Mouse (Mus musculus) liver, embryonic 12.5 days (tissue): Measurements from ENCODE around the gene Gabarap. TPM values are rescaled to one million over a fixed set of nuclear protein-coding genes. Genes with fewer than 3 reads are reported as not detected.
A peak's percentile ranks its signal among the peaks of the same experiment; 100 is the strongest.

Source experiments
- ATAC-seq: fragments of 200-750 bp; cut with Nextera tagmentation; 2 replicates; pipeline ENCODE4 v1.8.0; 2017; ENCODE audit warnings: moderate number of reproducible peaks, mild to moderate bottlenecking, moderate library complexity
- H3K27ac ChIP-seq: fragments of 300-500 bp; sonication (generic); 2 replicates; pipeline ENCODE4 v1.5.1; 2016; ENCODE audit warnings: mild to moderate bottlenecking
- H3K27me3 ChIP-seq: fragments of 300-500 bp; sonication (generic); replicated peaks from 2 replicates; pipeline ENCODE4 v1.6.1; 2016; ENCODE audit warnings: mild to moderate bottlenecking, moderate library complexity
- H3K36me3 ChIP-seq: fragments of 300-500 bp; sonication (generic); 2 replicates; pipeline ENCODE4 v1.6.1; 2016; ENCODE audit warnings: mild to moderate bottlenecking, moderate library complexity
- H3K4me1 ChIP-seq: fragments of 300-500 bp; sonication (generic); 2 replicates; pipeline ENCODE4 v1.6.1; 2016
- H3K4me2 ChIP-seq: fragments of 300-500 bp; sonication (generic); 2 replicates; pipeline ENCODE4 v1.6.1; 2016; ENCODE audit warnings: mild to moderate bottlenecking, moderate library complexity
- H3K4me3 ChIP-seq: fragments of 300-500 bp; sonication (generic); 2 replicates; pipeline ENCODE4 v1.5.1; 2016; ENCODE audit warnings: mild to moderate bottlenecking, moderate library complexity
- H3K9ac ChIP-seq: fragments of 300-500 bp; sonication (generic); 2 replicates; pipeline ENCODE4 v1.6.1; 2016; ENCODE audit warnings: mild to moderate bottlenecking, moderate library complexity
- H3K9me3 ChIP-seq: fragments of 300-500 bp; sonication (generic); replicated peaks from 2 replicates; pipeline ENCODE4 v1.6.1; 2016; ENCODE audit warnings: mild to moderate bottlenecking, moderate library complexity
- WGBS: fragments of 180-500 bp; shearing (Covaris S2); methylation state at CpG from one replicate; pipeline ENCODE4 v1.1.7; 2016; ENCODE audit not compliant: insufficient replicate concordance; 5-methylcytosine and 5-hydroxymethylcytosine counted together
- polyA plus RNA-seq: library from polyadenylated mRNA; unstranded; fragments of >200 nt; fragmentation: Nextera tagmentation; extraction: Ambion mirVana; gene quantifications from 2 replicates; pipeline ENCODE4 v1.2.1, GENCODE M21; 2016

Gene Gabarap
- polyA plus RNA-seq, 1 experiment from 2014 or later = 260 TPM

- Histone ChIP-seq H3K9ac (no peak overlapping the region), H3K4me2 (no peak overlapping the region), H3K4me1 (peaks cover 10% of the 10 kb centered on the region), H3K27ac (no peak overlapping the region), H3K4me3 (no peak overlapping the region), H3K9me3 (no peaks in the 10 kb centered on the region), H3K27me3 (no peaks in the 10 kb centered on the region), H3K36me3 (peaks cover 72% of the 10 kb centered on the region)
- WGBS = 60% methylated on average over 4 of the region's 4 CpGs
- ATAC-seq = no peak
Measured at GRCm38 (mm10) chr11:69976271-69976670, 14.7 kb upstream of the Gabarap start.

GRCm38 (mm10) chr11:69979827-69980195 lies 11.1 kb upstream of the Gabarap start:
- 1% methylated on average over 16 of the region's 16 CpGs for WGBS
- ATAC-seq = no peak
- peak overlapping the region; percentile 91 for H3K4me2 ChIP-seq
- H3K4me3 ChIP-seq = peak overlapping the region; percentile 99
- H3K27me3 ChIP-seq = no peaks in the 10 kb centered on the region
- H3K36me3 ChIP-seq = peaks cover 54% of the 10 kb centered on the region
- H3K9me3 ChIP-seq = no peaks in the 10 kb centered on the region
- H3K4me1 ChIP-seq = peaks cover 34% of the 10 kb centered on the region
- peak overlapping the region; percentile 99 for H3K9ac ChIP-seq
- H3K27ac ChIP-seq = peak overlapping the region; percentile 98

GRCm38 (mm10) chr11:69980196-69981140 lies 10.5 kb upstream of the Gabarap start:
- Histone ChIP-seq H3K9ac (peak overlapping the region; percentile 99), H3K4me2 (peak overlapping the region; percentile 91), H3K4me1 (peaks cover 34% of the 10 kb centered on the region), H3K9me3 (no peaks in the 10 kb centered on the region), H3K4me3 (peak overlapping the region; percentile 99), H3K36me3 (peaks cover 54% of the 10 kb centered on the region), H3K27ac (peak overlapping the region; percentile 98), H3K27me3 (no peaks in the 10 kb centered on the region)
- WGBS = under 1% methylated on average over 54 of the region's 60 CpGs
- ATAC-seq = peak; percentile 93

GRCm38 (mm10) chr11:69981141-69981762 lies 9.7 kb upstream of the Gabarap start, which contains the start of gene Ctdnep1:
Ctdnep1 (plus strand) TSS chr11:69981156.
- 0 out of 2 replicates have a peak, but pooled peaks have one; percentile 1 for ATAC-seq
- Histone ChIP-seq H3K4me1 (peaks cover 34% of the 10 kb centered on the region), H3K4me2 (peak within 1 kb of the TSS; percentile 91), H3K27me3 (no peaks in the 10 kb centered on the region), H3K27ac (peak within 1 kb of the TSS; percentile 98), H3K9me3 (no peaks in the 10 kb centered on the region), H3K9ac (peak within 1 kb of the TSS; percentile 99), H3K4me3 (peak within 1 kb of the TSS; percentile 99), H3K36me3 (peaks cover 52% of the 10 kb centered on the region)
- under 1% methylated on average over 41 of the region's 43 CpGs for WGBS

- Histone ChIP-seq H3K9me3 (no peaks in the 10 kb centered on the region), H3K36me3 (peaks cover 53% of the 10 kb centered on the region), H3K27me3 (no peaks in the 10 kb centered on the region), H3K4me2 (peak within 1 kb of the TSS; percentile 91), H3K27ac (peak within 1 kb of the TSS; percentile 98), H3K4me3 (peak within 1 kb of the TSS; percentile 99), H3K4me1 (peaks cover 34% of the 10 kb centered on the region), H3K9ac (peak within 1 kb of the TSS; percentile 99)
- ATAC-seq = no peak
- 47% methylated on average over 8 of the region's 8 CpGs for WGBS
Measured at GRCm38 (mm10) chr11:69982225-69982624, 8.7 kb upstream of the Gabarap start, which contains the start of gene Elp5. Elp5 (minus strand) TSS chr11:69982517.

- Histone ChIP-seq H3K4me3 (peak overlapping the region; percentile 99), H3K27me3 (no peaks in the 10 kb centered on the region), H3K27ac (peak overlapping the region; percentile 98), H3K4me1 (peaks cover 34% of the 10 kb centered on the region), H3K36me3 (peaks cover 53% of the 10 kb centered on the region), H3K4me2 (peak overlapping the region; percentile 91), H3K9ac (peak overlapping the region; percentile 99), H3K9me3 (no peaks in the 10 kb centered on the region)
- WGBS = 40% methylated on average over 5 of the region's 5 CpGs
- ATAC-seq = no peak
Measured at GRCm38 (mm10) chr11:69982877-69983276, 8.1 kb upstream of the Gabarap start.

- ATAC-seq = no peak
- no peaks in the 10 kb centered on the region for H3K9me3 ChIP-seq
- no peaks in the 10 kb centered on the region for H3K27me3 ChIP-seq
- peaks cover 54% of the 10 kb centered on the region for H3K36me3 ChIP-seq
- peak overlapping the region; percentile 91 for H3K4me2 ChIP-seq
- peak overlapping the region; percentile 99; the same call in 1 of the 2 replicates for H3K9ac ChIP-seq
- H3K27ac ChIP-seq = peak overlapping the region; percentile 98
- peaks cover 34% of the 10 kb centered on the region for H3K4me1 ChIP-seq
- 81% methylated on average over 4 of the region's 4 CpGs for WGBS
- H3K4me3 ChIP-seq = no peak overlapping the region; the same call in 1 of the 2 replicates
Measured at GRCm38 (mm10) chr11:69983377-69983776, 7.6 kb upstream of the Gabarap start.

GRCm38 (mm10) chr11:69984431-69984830 lies 6.5 kb upstream of the Gabarap start:
- peaks cover 60% of the 10 kb centered on the region for H3K36me3 ChIP-seq

GRCm38 (mm10) chr11:69989949-69990348 lies 994 bp upstream of the Gabarap start:
- H3K27me3 ChIP-seq = no peaks in the 10 kb centered on the region
- H3K4me1 ChIP-seq = peaks cover 29% of the 10 kb centered on the region
- no peaks in the 10 kb centered on the region for H3K9me3 ChIP-seq
- peak overlapping the region; percentile 86; the same call in 1 of the 2 replicates for H3K4me3 ChIP-seq
- H3K36me3 ChIP-seq = peaks cover 80% of the 10 kb centered on the region
- H3K27ac ChIP-seq = peak overlapping the region; percentile 97
- no peak for ATAC-seq
- peak overlapping the region; percentile 82; the same call in 1 of the 2 replicates for H3K4me2 ChIP-seq
- WGBS = 81% methylated on average over 8 of the region's 8 CpGs
- no peak overlapping the region for H3K9ac ChIP-seq

More at GRCm38 (mm10) chr11:69984431-69984830, 6.5 kb upstream of the Gabarap start:
- WGBS = 83% methylated on average over 8 of the region's 8 CpGs
- Histone ChIP-seq H3K4me1 (peaks cover 27% of the 10 kb centered on the region), H3K9me3 (no peaks in the 10 kb centered on the region), H3K9ac (no peak overlapping the region), H3K4me2 (no peak overlapping the region), H3K4me3 (no peak overlapping the region), H3K27me3 (no peaks in the 10 kb centered on the region), H3K27ac (no peak overlapping the region)
- no peak for ATAC-seq

GRCm38 (mm10) chr11:69991711-69992110 lies 768 bp downstream of the Gabarap start:
- WGBS = 0% methylated on average over 15 of the region's 15 CpGs
- peak; percentile 31 for ATAC-seq

GRCm38 (mm10) chr11:69992396-69992795 lies 1.5 kb downstream of the Gabarap start:
- ATAC-seq = no peak
- no peaks in the 10 kb centered on the region for H3K9me3 ChIP-seq
- peaks cover 57% of the 10 kb centered on the region for H3K36me3 ChIP-seq
- H3K4me3 ChIP-seq = peak overlapping the region; percentile 86
- H3K27me3 ChIP-seq = no peaks in the 10 kb centered on the region
- whole genome bisulfite sequencing = 86% methylated on average over 10 of the region's 10 CpGs
- H3K9ac ChIP-seq = peak overlapping the region; percentile 87
- peaks cover 37% of the 10 kb centered on the region for H3K4me1 ChIP-seq
- peak overlapping the region; percentile 61 for H3K27ac ChIP-seq
- peak overlapping the region; percentile 82 for H3K4me2 ChIP-seq

More at GRCm38 (mm10) chr11:69991711-69992110, 768 bp downstream of the Gabarap start:
- Histone ChIP-seq H3K9ac (peak overlapping the region; percentile 87), H3K27me3 (no peaks in the 10 kb centered on the region), H3K4me1 (peaks cover 31% of the 10 kb centered on the region), H3K4me2 (peak overlapping the region; percentile 82), H3K27ac (peak overlapping the region; percentile 97), H3K4me3 (peak overlapping the region; percentile 86), H3K36me3 (peaks cover 64% of the 10 kb centered on the region), H3K9me3 (no peaks in the 10 kb centered on the region)
